Mouse (Mus musculus) cerebellum, adult 9-10 months (tissue): ENCODE results near the gene Tmed4.

ENCODE experiments used
- DNase-seq: peaks from one replicate; pipeline ENCODE4 v3.0.0; 2022

The Tmed4 gene

DNA sequence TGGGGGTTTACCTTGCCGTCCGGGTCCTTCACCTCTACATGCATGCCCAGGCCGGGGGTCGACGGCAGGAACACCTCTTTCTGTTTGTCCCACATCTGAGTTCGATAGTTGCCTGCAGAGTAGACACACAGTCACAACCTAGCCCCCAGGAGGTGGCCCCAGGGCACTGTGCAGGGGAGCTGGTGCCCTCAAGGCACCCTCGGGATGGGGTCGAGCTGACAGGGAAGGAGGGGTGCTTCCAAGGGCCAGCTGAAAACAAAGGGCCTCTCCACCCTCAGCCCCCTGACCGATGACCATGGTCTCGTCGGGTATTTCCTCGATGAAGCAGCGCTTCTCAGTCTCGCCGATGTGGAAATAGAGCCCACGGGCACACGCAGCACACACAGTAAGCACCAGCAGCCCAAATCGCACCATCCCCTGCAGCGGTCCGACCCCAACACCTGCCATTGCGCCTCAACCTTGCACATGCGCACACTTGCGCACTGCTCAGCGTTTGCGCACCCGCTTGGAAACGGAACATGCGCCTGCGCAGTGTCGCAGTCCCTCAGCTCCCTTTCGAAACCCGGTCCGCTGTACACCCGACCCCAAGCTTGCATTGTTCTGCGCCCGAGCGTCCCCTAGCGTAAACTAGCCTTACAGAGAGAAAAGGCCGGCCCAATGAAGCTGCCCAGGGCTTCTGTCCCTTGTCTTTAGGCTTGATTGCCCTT is at the start of gene Tmed4:
TSS of gene Tmed4 (minus strand) at position 484 of the 707 bp plus-strand sequence.
- DNase-seq, result peak; percentile 99

DNA sequence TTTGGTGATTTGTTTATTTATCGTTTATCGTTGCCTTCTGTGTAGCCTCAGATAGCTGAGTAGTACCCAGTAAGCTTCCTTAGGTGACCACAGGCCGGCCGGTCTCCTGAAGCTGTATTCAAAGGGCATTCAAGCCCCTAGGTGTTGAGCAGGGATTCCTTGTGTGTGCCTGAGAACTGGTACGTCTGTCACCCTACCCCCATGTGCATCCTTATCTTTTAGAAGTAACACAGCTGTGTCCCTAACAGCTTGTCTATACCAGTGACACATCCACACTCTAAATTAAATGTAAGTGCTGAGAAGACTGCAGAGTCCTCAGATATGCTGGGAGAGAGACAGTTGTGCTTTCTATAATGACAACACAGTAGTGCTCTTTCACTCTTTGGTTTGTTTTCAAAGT is 48.7 kb upstream of the Tmed4 start:
- DNase-seq, result no peak

DNA sequence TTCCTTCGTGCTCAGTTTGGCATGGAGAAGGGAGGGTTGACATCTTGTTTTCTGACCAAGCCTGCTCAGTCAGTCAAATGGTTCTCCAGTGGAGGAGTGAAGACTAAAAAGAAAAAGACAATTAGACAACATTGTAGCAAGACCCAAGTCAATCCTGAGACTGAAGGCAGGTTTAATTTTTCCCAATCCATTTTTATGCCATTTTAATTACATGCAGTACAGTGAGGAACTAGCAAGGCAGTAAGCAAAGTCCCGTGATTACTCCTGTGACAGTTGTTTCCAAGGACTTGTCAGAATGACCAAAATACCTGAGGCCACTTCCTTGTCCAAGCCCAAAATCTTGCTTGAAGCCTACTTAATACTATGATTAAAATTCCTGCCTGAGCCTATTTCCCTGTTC is 47.4 kb upstream of the Tmed4 start:
- no peak for DNase-seq

DNA sequence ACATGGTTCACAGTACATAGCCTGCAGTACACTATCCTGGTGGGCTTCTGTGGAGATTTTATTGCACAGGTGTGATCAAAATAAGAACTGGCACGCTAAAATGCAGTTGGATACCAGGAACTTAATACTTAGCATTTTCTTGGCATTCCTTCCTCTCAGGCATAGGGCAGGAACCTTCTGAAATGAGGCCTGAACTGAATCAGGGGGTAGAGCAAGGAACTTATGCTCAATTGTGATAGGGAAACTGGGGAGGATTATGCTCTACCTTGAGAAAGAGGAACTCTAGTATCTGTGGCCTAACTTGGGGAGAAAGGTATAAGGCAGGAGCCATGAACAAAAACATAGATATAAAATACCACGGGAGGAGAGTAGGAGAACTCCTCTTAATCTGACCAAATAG is 44.7 kb upstream of the Tmed4 start:
- DNase-seq, result no peak

DNA sequence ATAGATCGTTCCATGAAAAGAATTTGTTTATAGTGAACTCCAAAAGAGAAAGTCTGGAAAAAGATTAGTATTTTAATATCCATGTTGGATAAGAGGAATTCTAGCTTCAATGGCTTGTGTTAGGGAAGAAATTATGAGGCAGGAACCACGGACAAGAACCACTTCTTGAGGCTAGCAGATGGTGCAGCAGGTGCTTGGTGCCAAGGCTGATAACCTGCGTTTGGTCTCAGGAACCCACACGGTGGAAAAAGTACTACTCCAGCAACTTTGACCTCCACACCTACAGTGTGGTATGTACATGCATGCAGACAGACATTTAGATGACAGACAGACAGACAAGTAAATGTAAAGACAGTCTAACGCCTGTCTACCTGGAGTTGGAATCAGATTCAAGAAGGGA is 43.9 kb upstream of the Tmed4 start:
- peak; percentile 70 for DNase-seq

DNA sequence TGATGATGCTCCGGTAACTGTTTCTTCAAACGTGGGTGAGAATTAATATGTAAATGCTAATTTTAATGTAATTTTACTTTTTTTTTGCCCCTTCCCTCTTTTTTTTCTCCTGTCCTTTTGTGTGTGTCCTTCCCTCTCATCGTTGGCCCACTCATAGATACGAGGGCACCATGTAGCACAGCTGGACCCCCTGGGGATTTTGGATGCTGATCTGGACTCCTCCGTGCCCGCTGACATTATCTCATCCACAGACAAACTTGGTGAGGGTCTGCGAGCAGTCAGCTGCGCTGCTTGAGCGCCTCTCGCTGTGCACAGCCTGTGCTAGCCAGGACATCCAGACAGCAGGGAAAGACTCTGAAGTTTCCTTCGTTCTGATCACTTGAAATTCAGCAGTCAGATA is 42.2 kb upstream of the Tmed4 start:
- no peak for DNase-seq

DNA sequence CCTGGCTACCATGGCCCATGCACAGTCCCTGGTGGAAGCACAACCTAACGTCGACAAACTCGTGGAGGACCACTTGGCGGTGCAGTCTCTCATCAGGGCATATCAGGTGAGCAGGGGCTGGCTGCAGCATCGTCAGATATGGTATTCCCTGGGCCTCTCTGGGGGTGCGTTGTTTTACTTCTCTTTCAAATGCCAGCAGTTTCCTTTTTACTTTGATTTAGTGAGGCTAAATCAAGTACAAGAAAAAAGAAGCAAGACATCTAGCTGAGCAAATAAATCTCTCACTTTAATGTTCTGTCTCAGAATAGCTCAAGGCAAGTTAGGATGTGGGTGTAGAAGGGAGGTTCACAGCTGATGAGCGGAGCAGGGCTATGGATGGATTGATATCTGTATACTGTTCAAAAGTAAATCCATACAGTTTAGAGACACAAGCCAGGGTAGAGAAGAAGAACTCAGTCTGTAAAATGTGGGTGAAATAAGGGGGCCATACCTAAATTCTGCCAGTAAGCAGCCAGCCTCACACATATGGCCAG is 39.3 kb upstream of the Tmed4 start:
- no peak for DNase-seq

DNA sequence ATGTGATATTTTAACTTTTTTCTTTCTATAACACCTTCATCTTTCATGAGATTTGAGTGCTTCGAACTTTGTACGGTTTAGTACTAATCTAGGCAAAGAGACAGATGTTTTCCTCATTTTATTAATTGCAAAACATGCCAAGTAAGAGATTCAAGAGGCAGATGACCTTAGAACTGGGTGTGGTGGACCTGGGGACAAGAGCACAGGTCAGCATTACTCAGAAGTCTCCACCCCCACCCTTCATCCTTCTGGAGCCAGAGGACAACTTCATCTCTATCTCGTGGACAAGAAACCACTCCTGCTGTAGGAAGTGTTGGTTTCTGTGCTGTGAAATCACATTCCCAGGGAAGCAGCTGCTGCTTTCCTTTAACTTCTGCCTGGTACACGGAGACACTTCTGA is 33.5 kb upstream of the Tmed4 start:
- no peak for DNase-seq

DNA sequence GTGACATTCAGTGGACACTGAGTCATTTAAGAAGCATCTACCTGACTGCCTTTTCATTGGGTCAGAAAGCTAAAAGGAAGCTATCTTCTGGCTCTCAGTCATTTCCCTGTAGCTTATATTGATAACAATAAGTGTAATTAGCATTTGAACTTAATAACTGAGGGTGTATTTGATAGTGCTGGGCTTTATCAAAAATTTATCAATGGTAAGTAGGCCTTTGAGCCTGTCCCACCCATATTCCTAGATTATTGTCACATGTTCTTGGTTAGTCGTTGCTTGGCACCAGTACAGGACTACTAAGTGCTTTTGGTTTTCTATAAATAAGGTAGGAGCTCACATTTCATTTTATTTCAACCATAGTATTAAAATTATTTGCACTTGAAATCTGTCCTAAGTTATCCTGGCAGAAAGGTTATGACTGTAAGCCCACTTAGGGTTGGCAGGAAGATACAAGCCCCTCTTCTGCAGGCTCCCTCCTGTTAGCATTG is 31.3 kb upstream of the Tmed4 start:
- no peak for DNase-seq

DNA sequence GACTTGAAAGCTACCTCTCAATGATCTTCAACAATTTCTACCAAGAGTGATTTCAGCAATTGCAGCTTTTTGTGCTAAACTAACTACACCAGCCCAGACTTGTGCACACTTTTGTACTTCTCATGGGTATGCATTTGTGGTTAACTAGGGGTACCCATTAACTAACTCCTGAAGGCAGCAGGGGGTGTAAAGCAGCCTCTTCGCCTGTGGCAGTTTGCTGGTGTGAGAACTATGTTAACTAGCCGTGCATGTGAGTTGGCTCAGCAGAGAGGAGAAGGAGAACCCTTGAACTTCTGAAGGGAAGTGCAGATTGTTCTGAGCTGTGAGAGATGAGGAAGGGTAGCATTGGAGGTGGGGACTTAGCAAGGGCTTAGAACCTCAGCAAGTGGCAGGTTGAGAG is 28.1 kb upstream of the Tmed4 start:
- no peak for DNase-seq

DNA sequence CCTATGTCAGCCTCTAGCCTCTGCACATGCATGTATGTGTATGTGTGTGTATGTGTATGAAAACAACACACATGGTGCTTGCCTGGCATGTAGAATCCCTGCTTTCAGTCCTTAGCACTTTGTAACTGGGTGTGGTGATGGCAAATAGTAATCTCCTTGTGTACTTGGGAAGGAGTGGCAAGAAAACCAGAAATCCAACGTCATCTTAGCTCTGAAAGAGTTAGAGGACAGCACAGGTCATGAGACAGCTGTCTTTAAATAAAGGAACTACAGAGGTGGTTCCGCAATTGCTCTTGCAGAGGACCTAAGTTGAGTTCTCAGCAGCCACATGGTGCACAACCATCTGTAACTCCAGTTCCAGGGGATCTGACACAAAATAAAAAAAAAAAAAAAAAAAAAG is 24.8 kb upstream of the Tmed4 start:
- no peak for DNase-seq

DNA sequence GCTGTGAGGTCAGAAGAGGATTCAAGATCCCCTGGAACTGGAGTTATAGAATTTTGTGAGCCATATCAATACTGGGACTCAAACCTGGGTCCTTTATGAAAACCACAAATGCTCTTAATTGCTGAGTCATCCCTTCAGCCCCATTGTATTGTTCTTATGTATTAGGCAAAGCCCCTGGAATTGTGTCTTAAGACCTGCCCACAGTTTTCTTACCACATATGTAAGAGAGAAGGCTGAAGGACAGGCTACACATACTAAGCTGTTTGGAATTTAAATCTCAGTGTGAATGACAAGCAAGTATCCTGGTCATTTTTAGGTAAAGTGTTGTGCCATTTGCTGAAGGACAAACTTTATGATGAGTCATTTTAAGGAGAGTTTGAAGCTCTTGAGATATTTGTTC is 21.4 kb upstream of the Tmed4 start:
- no peak for DNase-seq

DNA sequence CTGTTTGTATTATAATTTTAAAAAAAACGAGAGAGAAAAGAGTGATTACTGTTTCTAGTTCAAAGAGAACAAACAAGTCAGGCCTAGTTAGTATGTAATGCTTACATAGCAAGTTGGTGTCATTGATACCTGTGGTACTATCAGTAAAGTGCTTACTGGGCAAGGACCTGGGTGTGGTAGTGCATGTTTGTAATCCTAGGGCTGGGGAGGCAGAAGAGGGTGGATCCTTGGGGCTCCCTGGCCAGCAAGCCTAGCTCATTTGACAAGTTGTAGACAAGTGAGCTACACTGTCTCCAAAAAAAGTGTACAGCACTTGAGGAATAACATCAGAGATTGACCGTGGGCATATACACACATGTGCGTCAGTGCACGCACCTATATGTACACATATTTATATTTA is 20.0 kb upstream of the Tmed4 start:
- DNase-seq, result no peak

DNA sequence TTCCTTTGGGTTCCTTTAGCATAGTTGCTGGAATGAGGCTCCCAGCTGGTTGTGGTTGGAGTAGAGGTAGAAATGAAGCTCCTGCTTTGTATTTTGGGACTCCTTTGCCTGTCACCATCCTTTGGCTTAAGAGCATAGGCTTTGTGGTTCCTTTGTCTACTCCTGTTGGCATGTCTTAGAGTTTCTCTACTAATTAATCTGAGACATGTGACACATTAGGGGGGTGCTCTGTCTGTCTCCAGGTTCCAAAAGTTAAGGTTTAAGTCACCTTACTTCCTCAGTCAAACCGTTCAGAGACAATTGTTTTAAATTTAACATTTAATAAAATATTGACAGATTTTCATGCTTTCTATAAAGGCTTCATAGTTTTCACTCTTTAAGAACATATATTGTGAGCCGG is 18.9 kb upstream of the Tmed4 start:
- DNase-seq, result no peak

DNA sequence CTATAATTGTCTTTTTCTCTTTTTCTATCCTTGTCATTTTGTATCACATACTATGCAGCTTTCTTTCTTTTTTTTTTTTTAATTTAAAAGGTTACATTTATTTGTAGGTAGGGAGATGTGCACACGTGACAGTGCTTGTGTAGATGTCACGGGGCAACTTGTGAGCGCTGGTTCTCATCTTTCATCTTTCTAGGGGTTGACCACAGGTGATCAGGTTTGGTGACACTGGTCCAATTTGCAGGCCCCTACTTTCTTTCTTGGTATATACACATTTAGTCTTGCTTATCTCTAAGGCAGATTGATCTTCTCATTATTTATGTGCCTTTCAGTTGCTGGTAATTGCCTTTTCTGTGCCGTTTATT is 18.3 kb upstream of the Tmed4 start:
- no peak for DNase-seq

DNA sequence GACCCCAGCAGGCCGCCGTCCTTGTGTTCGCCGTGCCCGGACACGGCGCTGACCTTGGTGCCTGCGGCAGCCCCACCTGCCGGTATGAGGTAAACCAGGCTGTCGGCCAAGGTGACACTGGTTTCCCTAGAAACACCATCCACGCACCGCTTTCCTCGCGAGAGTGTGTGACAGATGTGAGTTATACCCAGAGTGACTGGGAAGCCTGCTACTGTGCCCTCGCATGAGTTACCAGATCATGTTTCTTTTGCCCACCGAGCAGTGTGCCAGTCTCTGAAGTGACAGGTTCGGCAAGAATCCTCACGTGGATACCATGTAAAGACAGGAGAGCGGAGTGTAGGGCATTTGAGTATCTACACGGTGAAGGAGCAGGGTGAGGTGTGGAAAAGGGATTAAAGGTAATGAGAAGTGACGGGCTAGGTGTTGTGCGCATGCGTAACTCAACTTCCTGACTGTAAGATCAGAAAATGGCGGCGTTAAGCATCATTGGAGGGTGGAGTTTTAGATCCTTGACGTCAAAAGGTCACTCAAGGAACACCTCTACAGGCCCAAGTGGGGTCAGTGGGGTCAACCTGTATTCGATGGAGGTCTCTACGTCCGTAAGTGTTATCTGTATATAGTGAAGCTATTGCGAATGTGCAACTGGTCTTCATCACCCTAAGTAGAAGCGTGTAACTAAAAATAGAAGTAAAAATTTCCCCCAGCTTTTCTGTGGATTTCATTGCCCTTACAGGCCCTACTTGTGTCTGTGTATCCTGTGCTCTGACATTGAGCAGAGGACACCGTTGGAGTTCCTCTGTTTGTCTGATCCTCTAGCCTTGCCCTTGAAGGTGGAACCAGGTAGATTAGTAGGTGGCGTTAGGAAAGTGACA is 17.7 kb upstream of the Tmed4 start:
- peak; percentile 91 for DNase-seq

DNA sequence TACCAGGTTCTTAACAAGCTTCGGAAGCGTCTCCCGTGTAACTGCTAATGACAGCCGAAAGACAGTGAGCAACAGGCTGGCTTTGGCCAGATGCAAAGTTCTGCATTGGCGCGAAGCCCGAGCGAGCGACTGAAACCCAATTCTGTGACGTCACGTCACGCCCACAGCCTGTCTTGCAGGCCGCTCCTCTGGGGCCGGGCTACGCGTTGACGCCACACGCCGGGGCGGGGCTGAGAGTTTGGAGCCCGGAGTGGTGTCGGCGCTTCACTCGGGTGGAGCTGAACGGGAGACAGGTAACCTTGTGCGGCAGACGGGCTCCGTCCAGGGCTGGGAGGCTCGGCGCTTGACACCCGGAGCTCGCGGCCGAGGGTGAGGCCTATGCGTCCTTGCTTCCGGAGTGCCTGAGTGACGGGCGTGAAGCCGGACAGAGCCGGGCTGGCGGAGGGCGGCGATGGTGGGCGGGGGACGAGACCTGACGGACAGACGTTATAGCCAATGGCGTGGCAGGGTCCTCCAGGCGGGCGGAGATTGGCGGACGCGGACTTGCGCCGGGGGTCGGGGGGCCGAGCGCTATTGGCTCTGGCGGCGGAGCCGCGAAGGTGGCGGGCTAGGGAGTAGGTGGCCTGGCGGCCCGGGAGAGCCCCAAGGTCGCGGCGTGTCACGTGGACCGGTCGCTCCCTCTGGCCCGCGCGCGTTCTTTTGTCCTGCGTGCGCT is 16.9 kb upstream of the Tmed4 start, which contains the start of gene Ogdh:
TSS of gene Ogdh (plus strand) at position 233 of the 715 bp plus-strand sequence.
- peak; percentile 99 for DNase-seq

DNA sequence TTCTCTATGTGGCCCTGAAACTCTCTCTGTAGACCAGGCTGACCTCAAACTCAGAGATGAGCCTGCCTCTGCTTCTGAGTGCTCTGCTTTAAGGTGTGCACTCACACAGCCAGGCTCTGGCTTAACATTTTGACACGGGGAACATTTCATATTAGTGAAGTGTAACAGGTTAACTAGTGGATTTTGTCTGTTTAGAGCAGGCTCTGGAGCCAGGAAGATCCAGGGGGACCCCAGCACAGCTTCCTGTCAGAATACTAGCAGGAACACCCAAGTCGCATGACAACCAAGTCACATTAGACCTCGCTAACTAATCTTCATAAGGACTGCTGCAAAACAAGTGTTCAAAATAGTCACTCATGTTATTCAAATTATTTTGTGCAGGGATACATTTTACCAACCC is 16.2 kb upstream of the Tmed4 start:
- DNase-seq, result no peak

DNA sequence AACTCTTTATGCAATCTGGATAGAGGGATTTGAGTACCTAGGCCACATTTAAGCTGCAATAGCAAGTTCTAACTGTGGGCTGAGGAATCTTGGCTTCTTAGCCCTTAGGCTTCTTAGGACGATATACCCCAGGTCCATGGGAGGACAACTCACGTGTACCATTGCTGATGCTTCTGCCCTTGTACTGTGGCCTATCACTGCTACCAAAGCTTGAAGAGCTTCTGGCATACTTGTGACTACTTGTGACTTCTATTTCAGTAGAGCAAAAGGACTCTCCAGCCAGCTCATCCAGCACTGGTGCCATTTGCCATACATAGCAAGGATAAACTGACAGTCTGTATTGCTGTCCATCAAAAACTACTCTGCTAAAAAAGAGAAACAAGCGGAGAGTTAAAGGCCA is 15.5 kb upstream of the Tmed4 start:
- DNase-seq, result peak; percentile 47

DNA sequence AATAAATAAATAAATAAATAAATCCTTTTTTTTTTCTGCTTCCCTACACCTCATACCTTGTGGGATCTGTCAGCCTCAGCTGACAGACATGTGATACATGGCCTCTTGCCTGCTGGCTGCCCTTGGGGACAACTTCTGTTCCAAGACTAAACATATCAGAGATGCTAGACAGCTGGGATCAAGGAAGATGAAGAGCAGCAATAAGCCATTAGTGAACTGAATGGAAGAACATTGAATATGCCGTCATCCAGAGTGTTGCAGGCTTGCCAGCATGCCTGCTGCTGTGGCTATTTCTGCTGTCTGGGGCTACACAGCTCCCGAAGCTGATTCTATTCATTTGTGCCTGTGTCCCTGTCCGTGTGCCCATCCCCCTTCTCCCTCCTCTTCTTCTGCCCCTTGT is 8.3 kb upstream of the Tmed4 start:
- DNase-seq, result no peak

DNA sequence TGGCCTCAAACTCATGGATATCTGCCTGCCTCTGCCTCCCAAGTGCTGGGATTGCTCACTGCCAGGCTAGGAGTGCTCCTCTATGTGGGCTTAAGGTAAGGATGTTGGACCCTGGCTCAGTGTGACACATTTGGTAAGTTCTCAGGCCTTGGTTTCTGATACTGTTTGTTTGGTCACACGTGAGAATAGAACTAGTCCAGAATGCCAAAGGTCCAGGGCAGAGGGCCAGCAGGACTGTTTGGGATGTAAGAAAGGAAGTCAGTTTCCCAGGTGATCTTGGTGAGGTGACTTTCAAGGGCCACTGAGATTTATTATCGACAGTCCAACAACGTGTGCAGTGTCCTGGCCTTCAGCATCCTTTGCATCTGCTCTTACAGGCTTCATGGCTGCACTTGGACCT is 1.8 kb upstream of the Tmed4 start:
- no peak for DNase-seq

DNA sequence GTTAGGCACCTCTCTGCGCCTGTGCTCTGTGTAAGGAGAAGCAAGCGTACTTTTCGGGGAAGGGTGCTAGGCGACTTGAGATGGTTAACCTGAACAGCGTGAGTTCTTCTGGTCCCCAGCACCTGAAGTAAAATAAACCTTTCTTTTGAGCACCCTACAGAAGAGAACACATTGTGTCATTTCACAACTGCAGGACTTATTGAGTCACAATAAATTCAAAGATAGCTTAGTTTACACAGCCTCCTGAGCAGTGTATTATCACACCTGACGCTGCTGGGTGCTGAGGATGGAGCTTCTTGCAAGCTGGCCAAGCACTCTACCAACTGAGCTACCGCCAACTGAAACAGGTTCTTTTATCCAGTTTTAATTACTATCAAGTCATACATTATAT is 419 bp upstream of the Tmed4 start:
- DNase-seq, result no peak

DNA sequence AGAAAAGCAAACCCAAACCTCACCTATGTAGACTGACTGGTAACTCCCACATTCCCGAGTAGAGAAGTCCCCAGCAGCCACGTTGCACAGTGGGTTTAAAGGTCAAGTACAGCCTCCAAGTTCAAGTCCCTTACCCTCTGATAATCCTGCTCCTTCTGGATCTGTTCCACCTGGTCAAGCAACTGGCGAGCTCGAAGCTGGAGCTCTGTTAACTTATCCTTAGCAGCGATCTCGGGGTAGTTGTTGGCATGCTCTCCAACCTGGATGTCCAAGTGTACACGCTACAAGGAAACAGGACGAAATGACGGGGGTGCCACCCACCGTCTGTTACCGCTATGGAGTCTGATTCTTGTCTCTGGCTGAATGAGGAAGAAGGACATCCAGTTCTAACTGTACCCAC is 1.1 kb downstream of the Tmed4 start:
- no peak for DNase-seq
